Mouse (Mus musculus): Measurements from ENCODE around the gene Glis3.

DNA sequence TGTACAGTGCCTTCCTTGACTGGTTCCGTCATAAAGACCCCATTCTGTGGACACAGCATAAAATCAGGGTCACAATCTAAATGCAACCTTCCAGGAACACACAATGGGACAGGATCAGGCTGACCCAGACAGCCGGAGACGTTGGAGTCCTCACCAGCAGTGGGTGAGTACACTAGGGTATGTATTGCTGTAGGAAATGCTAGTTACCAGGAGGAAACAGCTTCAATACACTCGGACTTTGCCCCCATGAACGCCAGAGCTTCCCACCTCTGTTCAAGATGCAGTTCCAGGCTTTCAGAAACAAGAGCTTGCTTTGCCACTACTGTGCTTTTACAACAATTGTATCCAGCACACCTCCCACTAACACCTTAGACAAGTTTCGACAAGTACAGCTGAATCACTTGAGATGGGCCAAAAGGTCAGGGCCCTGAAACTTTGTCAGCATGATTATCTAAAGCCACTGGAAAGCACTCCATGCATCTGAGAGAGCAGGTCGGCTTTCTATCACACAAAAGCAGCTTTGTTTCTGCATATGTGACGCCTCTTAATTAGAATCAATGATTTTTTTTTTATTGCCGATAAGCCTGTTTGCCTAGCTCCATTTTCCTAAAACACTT is 162.3 kb downstream of the Glis3 start:
- TF ChIP-seq GATA1 (IDR thresholded peaks at IDR 0.05; ENCODE audit: borderline replicate concordance, low read length) (no peak), FLI1 (IDR thresholded peaks at IDR 0.05; ENCODE audit: low read length) (no peak)
